Mouse (Mus musculus): Measurements from ENCODE around the gene Cys1. TPM values are rescaled to one million over a fixed set of nuclear protein-coding genes. Genes with fewer than 3 reads are reported as not detected.
A peak's percentile ranks its signal among the peaks of the same experiment; 100 is the strongest.

The Cys1 gene
- polyA plus RNA-seq, 1 experiment from 2014 or later, result 10.7 TPM

- peaks cover 43% of the 10 kb centered on the region for H3K36me3 ChIP-seq (ENCODE audit: control insufficient read depth, insufficient read depth, low read length)
- 66% methylated on average over 5 of the region's 5 CpGs for WGBS
- no peaks in the 10 kb centered on the region for H3K9me3 ChIP-seq (ENCODE audit: control insufficient read depth, low read length)
- H3K4me1 ChIP-seq (ENCODE audit: control insufficient read depth, insufficient read depth, low read length), result peaks cover 12% of the 10 kb centered on the region; the same call in 1 of the 2 replicates
- peak overlapping the region; percentile 34; the same call in 1 of the 2 replicates for H3K4me2 ChIP-seq (replicated peaks; ENCODE audit: low read depth, low read length)
- ATAC-seq (ENCODE audit: low FRiP score, low TSS enrichment), result no peak
- H3K4me3 ChIP-seq (ENCODE audit: low read length), result peak overlapping the region; percentile 90; the same call in 1 of the 2 replicates
- H3K27me3 ChIP-seq (ENCODE audit: control insufficient read depth, insufficient read depth, low read length), result no peaks in the 10 kb centered on the region
- no peak overlapping the region for H3K27ac ChIP-seq (ENCODE audit: low read depth, low read length)
- no peak overlapping the region for H3K9ac ChIP-seq (ENCODE audit: low read depth, low read length)
These were observed 29.1 kb upstream of the Cys1 start for GRCm38 (mm10) chr12:24710672-24711071.

- ATAC-seq (ENCODE audit: low FRiP score, low TSS enrichment), result 0 out of 2 replicates have a peak, but pooled peaks have one; percentile 11
- Histone ChIP-seq H3K4me2 (replicated peaks; ENCODE audit: low read depth, low read length) (peak overlapping the region; percentile 87), H3K4me1 (ENCODE audit: control insufficient read depth, insufficient read depth, low read length) (peaks cover 12% of the 10 kb centered on the region; the same call in 1 of the 2 replicates), H3K4me3 (ENCODE audit: low read length) (peak overlapping the region; percentile 90), H3K36me3 (ENCODE audit: control insufficient read depth, insufficient read depth, low read length) (peaks cover 43% of the 10 kb centered on the region), H3K9ac (ENCODE audit: low read depth, low read length) (peak overlapping the region; percentile 90), H3K27me3 (ENCODE audit: control insufficient read depth, insufficient read depth, low read length) (no peaks in the 10 kb centered on the region), H3K27ac (ENCODE audit: low read depth, low read length) (no peak overlapping the region), H3K9me3 (ENCODE audit: control insufficient read depth, low read length) (no peaks in the 10 kb centered on the region)
- 33% methylated on average over 5 of the region's 5 CpGs for WGBS
These were observed 28.4 kb upstream of the Cys1 start for GRCm38 (mm10) chr12:24709831-24710508.

GRCm38 (mm10) chr12:24709409-24709808 is 27.8 kb upstream of the Cys1 start:
- Histone ChIP-seq H3K27me3 (ENCODE audit: control insufficient read depth, insufficient read depth, low read length) (no peaks in the 10 kb centered on the region), H3K9me3 (ENCODE audit: control insufficient read depth, low read length) (no peaks in the 10 kb centered on the region), H3K27ac (ENCODE audit: low read depth, low read length) (peak overlapping the region; percentile 49; the same call in 1 of the 2 replicates), H3K4me3 (ENCODE audit: low read length) (peak overlapping the region; percentile 90), H3K36me3 (ENCODE audit: control insufficient read depth, insufficient read depth, low read length) (peaks cover 38% of the 10 kb centered on the region), H3K4me2 (replicated peaks; ENCODE audit: low read depth, low read length) (peak overlapping the region; percentile 87), H3K4me1 (ENCODE audit: control insufficient read depth, insufficient read depth, low read length) (peaks cover 12% of the 10 kb centered on the region; the same call in 1 of the 2 replicates), H3K9ac (ENCODE audit: low read depth, low read length) (peak overlapping the region; percentile 90)
- 10% methylated on average over 6 of the region's 6 CpGs for WGBS
- no peak for ATAC-seq (ENCODE audit: low FRiP score, low TSS enrichment)

- Histone ChIP-seq H3K9me3 (ENCODE audit: control insufficient read depth, low read length) (no peaks in the 10 kb centered on the region), H3K9ac (ENCODE audit: low read depth, low read length) (peak overlapping the region; percentile 90), H3K4me2 (replicated peaks; ENCODE audit: low read depth, low read length) (peak overlapping the region; percentile 87), H3K4me3 (ENCODE audit: low read length) (peak overlapping the region; percentile 90), H3K27ac (ENCODE audit: low read depth, low read length) (peak overlapping the region; percentile 87), H3K27me3 (ENCODE audit: control insufficient read depth, insufficient read depth, low read length) (no peaks in the 10 kb centered on the region), H3K36me3 (ENCODE audit: control insufficient read depth, insufficient read depth, low read length) (peaks cover 33% of the 10 kb centered on the region), H3K4me1 (ENCODE audit: control insufficient read depth, insufficient read depth, low read length) (peaks cover 12% of the 10 kb centered on the region; the same call in 1 of the 2 replicates)
- ATAC-seq (ENCODE audit: low FRiP score, low TSS enrichment), result no peak
- under 1% methylated on average over 17 of the region's 17 CpGs for WGBS
These were observed 27.2 kb upstream of the Cys1 start for GRCm38 (mm10) chr12:24708824-24709218.

- peak within 1 kb of the TSS; percentile 87 for H3K4me2 ChIP-seq (replicated peaks; ENCODE audit: low read depth, low read length)
- peak; percentile 88 for ATAC-seq (ENCODE audit: low FRiP score, low TSS enrichment)
- WGBS, result under 1% methylated on average over 82 of the region's 83 CpGs
These were observed 26.6 kb upstream of the Cys1 start, which contains the start of gene Rrm2 for GRCm38 (mm10) chr12:24707954-24708823. TSS of gene Rrm2 (plus strand) at chr12:24708241.

GRCm38 (mm10) chr12:24707480-24707802 is 25.8 kb upstream of the Cys1 start:
- peaks cover 12% of the 10 kb centered on the region; the same call in 1 of the 2 replicates for H3K4me1 ChIP-seq (ENCODE audit: control insufficient read depth, insufficient read depth, low read length)
- H3K4me3 ChIP-seq (ENCODE audit: low read length), result peak overlapping the region; percentile 90
- H3K27ac ChIP-seq (ENCODE audit: low read depth, low read length), result peak overlapping the region; percentile 56; the same call in 1 of the 2 replicates
- 0 out of 2 replicates have a peak, but pooled peaks have one; percentile 15 for ATAC-seq (ENCODE audit: low FRiP score, low TSS enrichment)
- no peaks in the 10 kb centered on the region for H3K9me3 ChIP-seq (ENCODE audit: control insufficient read depth, low read length)
- H3K27me3 ChIP-seq (ENCODE audit: control insufficient read depth, insufficient read depth, low read length), result no peaks in the 10 kb centered on the region
- H3K4me2 ChIP-seq (replicated peaks; ENCODE audit: low read depth, low read length), result peak overlapping the region; percentile 87
- H3K9ac ChIP-seq (ENCODE audit: low read depth, low read length), result peak overlapping the region; percentile 90
- 0% methylated on average over 9 of the region's 9 CpGs for WGBS
- H3K36me3 ChIP-seq (ENCODE audit: control insufficient read depth, insufficient read depth, low read length), result peaks cover 22% of the 10 kb centered on the region

More at GRCm38 (mm10) chr12:24707954-24708823, 26.6 kb upstream of the Cys1 start, which contains the start of gene Rrm2:
- Histone ChIP-seq H3K9ac (ENCODE audit: low read depth, low read length) (peak within 1 kb of the TSS; percentile 90), H3K4me1 (ENCODE audit: control insufficient read depth, insufficient read depth, low read length) (peaks cover 12% of the 10 kb centered on the region; the same call in 1 of the 2 replicates), H3K9me3 (ENCODE audit: control insufficient read depth, low read length) (no peaks in the 10 kb centered on the region), H3K36me3 (ENCODE audit: control insufficient read depth, insufficient read depth, low read length) (peaks cover 27% of the 10 kb centered on the region), H3K4me3 (ENCODE audit: low read length) (peak within 1 kb of the TSS; percentile 90), H3K27me3 (ENCODE audit: control insufficient read depth, insufficient read depth, low read length) (no peaks in the 10 kb centered on the region), H3K27ac (ENCODE audit: low read depth, low read length) (peak within 1 kb of the TSS; percentile 87)

GRCm38 (mm10) chr12:24706764-24707479 is 25.3 kb upstream of the Cys1 start:
- no peaks in the 10 kb centered on the region for H3K9me3 ChIP-seq (ENCODE audit: control insufficient read depth, low read length)
- H3K36me3 ChIP-seq (ENCODE audit: control insufficient read depth, insufficient read depth, low read length), result peaks cover 17% of the 10 kb centered on the region
- H3K4me1 ChIP-seq (ENCODE audit: control insufficient read depth, insufficient read depth, low read length), result peaks cover 12% of the 10 kb centered on the region; the same call in 1 of the 2 replicates
- peak overlapping the region; percentile 56; the same call in 1 of the 2 replicates for H3K27ac ChIP-seq (ENCODE audit: low read depth, low read length)
- peak overlapping the region; percentile 87 for H3K4me2 ChIP-seq (replicated peaks; ENCODE audit: low read depth, low read length)
- no peaks in the 10 kb centered on the region for H3K27me3 ChIP-seq (ENCODE audit: control insufficient read depth, insufficient read depth, low read length)
- H3K4me3 ChIP-seq (ENCODE audit: low read length), result peak overlapping the region; percentile 90
- 1% methylated on average over 27 of the region's 27 CpGs for WGBS
- peak; percentile 41 for ATAC-seq (ENCODE audit: low FRiP score, low TSS enrichment)
- peak overlapping the region; percentile 90 for H3K9ac ChIP-seq (ENCODE audit: low read depth, low read length)

GRCm38 (mm10) chr12:24705502-24706263 is 24.1 kb upstream of the Cys1 start:
- H3K4me2 ChIP-seq (replicated peaks; ENCODE audit: low read depth, low read length), result no peak overlapping the region
- 85% methylated on average over 15 of the region's 15 CpGs for WGBS

More at GRCm38 (mm10) chr12:24705502-24706263, 24.1 kb upstream of the Cys1 start:
- peaks cover 9% of the 10 kb centered on the region; the same call in 1 of the 2 replicates for H3K4me1 ChIP-seq (ENCODE audit: control insufficient read depth, insufficient read depth, low read length)
- H3K27ac ChIP-seq (ENCODE audit: low read depth, low read length), result no peak overlapping the region
- no peak for ATAC-seq (ENCODE audit: low FRiP score, low TSS enrichment)
- H3K9me3 ChIP-seq (ENCODE audit: control insufficient read depth, low read length), result no peaks in the 10 kb centered on the region
- H3K36me3 ChIP-seq (ENCODE audit: control insufficient read depth, insufficient read depth, low read length), result peaks cover 4% of the 10 kb centered on the region; the same call in 1 of the 2 replicates
- H3K9ac ChIP-seq (ENCODE audit: low read depth, low read length), result no peak overlapping the region
- H3K4me3 ChIP-seq (ENCODE audit: low read length), result no peak overlapping the region
- H3K27me3 ChIP-seq (ENCODE audit: control insufficient read depth, insufficient read depth, low read length), result no peaks in the 10 kb centered on the region

Measured in kidney, embryonic 14.5 days (tissue).